Mouse (Mus musculus): ENCODE measurements around the gene Pfn1.
A peak's percentile ranks its signal among the peaks of the same experiment; 100 is the strongest.

Gene Pfn1

DNA sequence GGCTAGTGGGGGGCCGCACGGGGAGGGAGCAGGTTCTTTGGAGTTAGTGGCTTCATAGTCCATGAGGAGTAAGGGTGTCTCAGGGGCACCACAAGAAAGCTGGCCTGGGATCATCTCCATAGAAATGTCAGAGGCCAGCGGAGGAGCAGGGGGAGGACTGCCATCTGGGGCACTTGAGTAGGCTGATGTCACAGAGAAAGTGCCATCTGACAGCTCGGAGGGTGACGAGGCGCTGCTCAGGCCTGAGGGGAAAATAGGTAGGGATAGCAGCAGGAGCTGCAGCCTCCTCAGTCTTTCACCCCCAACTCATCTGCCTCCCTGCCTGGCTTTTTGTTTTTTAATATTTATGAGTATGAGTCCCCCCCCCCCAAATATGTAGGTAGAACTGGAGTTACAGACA is 19.6 kb upstream of the Pfn1 start:
- no peak for DNase-seq

- DNase-seq, result peak; percentile 36
These were observed 17.0 kb upstream of the Pfn1 start for GRCm38 (mm10) chr11:70671333-70672047.

DNA sequence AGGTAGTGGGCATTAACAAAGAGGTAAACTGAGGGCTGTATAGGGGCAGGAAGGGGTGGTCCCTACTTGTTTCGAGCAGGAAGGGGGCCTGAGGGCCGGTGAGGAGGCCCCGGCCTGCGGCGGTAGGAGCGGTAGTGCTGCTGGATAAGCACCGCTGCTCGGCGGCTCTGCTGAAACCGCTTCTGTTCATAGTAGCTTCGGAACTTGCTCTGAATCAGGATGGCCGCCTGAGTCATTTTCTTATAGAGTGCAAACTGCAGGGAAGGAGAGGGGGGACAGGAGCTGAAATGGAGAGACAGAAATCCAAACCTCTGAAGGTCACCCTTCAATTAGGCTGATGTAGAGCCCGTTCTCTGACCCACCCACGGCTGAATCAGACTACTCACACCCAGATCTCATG is 16.0 kb upstream of the Pfn1 start:
- DNase-seq, result no peak

DNA sequence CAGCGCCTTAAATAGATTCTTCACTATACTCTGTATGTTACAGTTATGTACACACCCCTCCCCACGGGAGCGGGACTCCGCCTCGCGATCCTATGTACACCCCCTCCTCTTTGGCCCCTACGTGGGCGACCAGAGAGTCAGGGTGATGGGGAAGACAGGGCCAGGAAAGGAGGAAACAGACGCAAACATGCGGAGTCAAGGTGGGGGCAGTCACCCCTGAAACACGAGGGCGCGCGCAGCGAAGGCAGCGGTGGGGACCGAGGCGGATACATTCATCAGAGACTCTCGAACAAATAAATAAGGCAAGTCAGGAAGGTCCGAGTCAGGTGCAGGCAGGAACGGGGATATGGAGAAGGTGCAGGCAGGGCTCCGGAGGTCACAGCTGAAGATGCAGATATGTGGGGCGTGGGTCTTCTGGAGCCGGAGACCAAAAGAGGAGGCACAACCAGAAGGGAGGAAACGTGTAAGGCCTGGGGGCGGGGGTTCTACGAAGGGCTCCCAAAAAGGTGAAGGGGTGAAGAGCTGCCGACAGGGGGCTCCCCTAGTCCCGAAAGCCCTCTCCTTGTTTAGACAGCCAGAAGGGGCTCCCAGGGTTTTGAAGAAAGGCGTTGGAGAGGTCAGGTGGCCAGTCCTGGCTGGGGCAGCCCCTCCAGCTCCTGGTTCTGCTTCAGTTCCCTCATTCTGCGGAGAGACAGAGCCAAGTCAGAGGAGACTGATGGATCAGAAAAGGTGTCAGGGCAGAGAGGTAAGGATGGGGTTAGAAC is 15.3 kb upstream of the Pfn1 start:
- peak; percentile 78 for DNase-seq

DNA sequence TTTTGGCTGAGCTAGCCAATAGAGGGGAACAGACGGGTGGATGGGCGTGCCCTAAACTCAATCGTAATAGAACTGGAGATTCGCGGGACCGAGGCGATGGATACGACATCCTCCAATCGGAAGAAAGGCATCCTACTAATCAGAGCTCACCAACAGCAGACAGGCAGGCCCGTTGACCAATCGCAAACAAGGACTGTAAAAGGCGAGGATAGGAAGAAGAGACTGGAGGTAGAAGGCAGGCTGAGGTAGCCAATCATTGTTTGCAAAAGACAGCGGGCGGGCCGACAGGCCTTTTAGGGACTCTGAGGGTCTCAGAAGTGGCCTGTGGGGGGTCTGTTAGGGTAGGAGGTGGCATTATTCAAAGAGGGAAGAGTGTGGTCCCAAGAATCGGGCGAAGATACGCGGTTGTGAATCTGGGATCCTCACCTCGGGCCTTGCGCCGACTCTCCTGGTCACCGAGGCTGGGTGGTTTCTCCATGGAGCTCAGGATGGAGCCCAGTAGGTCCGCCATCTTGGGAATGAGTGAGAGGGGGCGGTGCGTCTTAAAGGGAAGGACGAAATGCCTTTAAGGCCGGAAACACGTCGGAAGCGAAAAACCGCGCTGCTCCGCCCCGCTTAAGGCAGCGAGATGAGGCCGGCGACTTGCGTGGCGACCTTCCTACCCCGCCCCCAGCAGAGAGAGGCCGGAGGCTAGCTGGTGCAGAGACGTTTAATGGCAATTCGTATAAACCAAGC is 14.5 kb upstream of the Pfn1 start, which contains the start of gene Spag7:
Gene Spag7 (minus strand): TSS at position 646 of the 735 bp plus-strand sequence.
- peak; percentile 99 for DNase-seq

GRCm38 (mm10) chr11:70668335-70668770 is 13.9 kb upstream of the Pfn1 start:
- DNase-seq, result no peak

DNA sequence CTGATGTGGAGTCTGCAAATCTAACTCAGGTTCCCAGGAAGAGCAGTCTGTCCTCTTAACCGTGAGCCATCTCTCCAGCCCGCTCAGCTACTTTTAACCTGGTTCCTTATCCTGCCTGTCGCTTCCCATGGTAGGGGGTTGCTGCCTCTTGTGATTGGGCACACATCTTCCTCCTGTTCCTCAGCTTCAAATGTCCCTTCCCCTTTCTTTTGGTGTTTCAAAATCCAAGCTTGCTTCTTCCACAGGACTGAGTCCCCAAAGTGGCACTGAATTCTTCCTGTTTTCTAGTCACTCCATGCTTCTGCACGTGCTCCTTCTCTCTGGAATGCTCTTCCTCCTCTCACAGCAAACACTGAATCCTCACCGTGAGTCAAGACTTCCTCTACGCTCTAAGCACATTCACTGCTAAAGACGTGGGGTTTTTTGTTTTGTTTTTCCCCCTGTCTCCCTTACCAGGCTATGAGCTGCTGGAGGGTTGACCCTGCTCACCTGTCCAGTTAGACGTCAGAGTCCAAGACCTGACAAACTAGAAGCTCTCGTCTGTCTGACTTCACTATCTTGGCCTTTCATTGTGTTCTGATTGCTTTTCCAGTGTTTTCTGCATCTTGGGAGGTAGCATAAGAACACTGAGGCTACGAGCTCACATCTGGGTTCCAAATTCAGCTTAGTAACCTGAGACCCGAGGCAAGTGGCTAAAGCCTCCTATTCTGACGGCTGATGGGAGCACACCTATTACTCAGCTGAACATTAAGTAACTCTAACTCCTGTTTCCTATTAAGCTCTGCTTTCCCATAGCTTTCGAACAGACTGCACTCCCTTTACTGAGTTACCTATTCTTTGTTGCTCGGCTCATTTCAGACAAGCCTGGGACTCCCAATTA is 13.1 kb upstream of the Pfn1 start:
- no peak for DNase-seq

DNA sequence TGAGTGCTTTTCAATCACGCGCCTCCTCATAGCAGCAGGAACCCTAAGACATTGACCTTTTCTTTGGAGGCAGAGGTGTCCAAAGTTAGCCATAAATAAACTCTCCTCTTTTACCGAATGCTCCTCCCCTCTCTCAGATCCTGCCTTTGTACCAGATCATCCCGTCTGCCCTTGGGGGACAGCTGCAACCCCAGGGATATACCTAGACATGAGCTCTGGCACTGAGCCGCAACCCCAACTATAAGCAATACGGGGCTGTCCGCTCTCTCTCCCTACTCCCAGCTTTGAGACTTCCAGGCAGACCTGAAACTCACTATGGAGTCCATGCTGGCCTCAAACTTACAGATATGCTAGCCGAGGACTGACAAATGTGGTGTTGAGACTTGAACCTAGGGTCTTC is 12.2 kb upstream of the Pfn1 start:
- no peak for DNase-seq

DNA sequence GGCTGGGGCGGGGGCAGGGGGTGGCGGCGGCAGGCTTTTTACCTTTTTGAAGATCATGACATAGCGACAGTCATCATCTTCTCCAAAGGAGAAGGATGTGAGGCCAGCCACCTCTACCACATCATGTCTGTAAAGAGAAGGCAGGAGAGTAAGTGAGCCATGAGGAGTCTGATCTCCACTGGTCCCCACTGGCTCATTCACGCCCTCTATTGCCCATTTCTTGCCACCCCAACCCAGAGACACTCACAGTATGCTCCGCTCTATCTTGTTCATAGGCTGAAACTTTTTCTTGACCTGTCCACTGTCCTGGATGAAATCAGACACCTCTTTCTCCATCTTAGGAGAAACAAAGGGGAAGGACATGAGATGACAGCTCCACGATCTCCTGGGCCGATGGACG is 10.3 kb upstream of the Pfn1 start:
- DNase-seq, result no peak

GRCm38 (mm10) chr11:70663957-70664356 is 9.5 kb upstream of the Pfn1 start:
- no peak for DNase-seq

- no peak for DNase-seq
These were observed 8.7 kb upstream of the Pfn1 start for GRCm38 (mm10) chr11:70663101-70663500.

GRCm38 (mm10) chr11:70660571-70660970 is 6.1 kb upstream of the Pfn1 start:
- DNase-seq, result no peak

GRCm38 (mm10) chr11:70658942-70659341 is 4.5 kb upstream of the Pfn1 start:
- DNase-seq, result no peak

DNA sequence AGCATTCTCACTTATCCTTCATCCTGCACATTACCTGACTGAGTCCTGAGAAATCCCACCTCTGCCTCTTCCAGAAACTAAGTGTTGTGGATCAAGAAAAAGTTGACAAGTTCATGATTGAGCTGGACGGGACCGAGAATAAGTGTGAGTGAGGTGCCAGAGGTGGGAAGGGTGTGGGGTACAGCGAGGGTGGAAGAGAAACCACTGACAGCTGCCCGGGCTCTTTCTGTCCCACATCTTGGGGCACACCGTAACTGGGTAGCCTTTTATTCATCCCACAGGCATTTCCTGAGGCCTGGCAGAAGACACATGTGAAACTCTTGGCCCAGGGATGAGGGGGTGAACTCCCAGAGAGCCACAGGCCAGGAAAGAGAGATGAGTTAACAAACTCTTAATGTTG is 4.1 kb upstream of the Pfn1 start:
- no peak for DNase-seq

- DNase-seq, result no peak
These were observed 3.5 kb upstream of the Pfn1 start for GRCm38 (mm10) chr11:70657991-70658390.

DNA sequence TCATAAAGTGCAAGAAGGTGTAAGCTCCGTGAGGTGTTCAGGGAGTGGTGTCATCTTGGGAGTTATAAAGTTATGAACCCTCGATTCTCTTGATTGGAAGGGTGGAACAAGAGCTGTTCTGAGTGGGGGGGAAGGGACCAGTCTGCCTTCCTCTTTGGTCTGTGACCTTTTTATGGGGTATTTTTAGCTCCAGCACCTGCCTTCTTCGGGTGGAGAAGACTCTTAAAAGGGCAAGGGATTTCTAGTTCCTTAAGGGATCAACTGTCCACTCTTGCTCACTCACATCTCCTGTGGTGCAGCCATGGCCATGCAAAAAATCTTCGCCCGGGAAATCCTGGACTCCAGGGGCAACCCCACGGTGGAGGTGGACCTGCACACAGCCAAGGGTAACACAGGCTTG is 3.1 kb upstream of the Pfn1 start:
- DNase-seq, result no peak

DNA sequence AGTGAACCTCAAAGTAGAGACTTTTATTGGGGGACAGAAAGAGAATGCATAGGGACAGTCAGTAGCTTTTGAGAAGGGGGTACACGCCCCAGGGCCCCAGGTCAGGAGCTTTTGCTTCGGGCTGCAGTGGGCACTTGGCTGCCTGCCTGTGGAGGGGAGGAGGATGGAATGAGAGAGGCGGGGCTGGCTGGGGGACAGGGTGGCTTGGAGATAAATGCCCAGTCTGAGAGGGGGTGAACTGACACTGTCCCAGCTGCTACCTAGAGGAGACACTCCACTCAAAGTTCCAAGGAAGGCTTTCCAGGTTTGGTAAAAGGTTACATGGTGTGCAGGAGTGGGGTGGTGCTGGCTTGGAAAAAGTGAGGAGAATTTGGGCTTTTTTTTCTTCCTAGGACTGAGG is 2.5 kb upstream of the Pfn1 start, which contains the start of gene Eno3:
Gene Eno3 (plus strand): TSS at position 239 of the 400 bp plus-strand sequence.
- DNase-seq, result no peak

DNA sequence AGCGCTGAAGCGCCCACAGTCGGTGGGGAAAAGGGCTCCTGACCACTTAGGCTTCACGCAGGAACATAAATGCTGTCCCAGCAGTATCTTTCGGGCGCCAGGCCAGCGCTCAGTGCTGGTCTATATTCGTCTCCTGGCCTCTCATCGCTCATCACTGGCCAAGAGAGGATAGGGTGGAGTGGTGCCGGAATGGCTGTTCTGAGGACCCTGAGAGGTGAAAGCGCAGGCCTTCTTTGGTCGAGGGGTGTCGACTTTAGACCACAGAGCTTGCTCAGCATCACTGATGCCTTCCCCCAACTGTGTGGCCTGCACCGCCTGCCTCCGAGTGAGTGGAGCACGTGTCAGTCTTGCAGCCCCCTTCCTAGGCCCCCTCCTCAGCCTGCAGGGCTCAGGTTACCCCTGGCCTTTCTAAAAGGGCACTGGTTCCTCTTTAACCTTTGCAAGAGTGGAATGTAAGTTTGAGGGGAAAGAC is 2.0 kb upstream of the Pfn1 start:
- peak; percentile 67 for DNase-seq

DNA sequence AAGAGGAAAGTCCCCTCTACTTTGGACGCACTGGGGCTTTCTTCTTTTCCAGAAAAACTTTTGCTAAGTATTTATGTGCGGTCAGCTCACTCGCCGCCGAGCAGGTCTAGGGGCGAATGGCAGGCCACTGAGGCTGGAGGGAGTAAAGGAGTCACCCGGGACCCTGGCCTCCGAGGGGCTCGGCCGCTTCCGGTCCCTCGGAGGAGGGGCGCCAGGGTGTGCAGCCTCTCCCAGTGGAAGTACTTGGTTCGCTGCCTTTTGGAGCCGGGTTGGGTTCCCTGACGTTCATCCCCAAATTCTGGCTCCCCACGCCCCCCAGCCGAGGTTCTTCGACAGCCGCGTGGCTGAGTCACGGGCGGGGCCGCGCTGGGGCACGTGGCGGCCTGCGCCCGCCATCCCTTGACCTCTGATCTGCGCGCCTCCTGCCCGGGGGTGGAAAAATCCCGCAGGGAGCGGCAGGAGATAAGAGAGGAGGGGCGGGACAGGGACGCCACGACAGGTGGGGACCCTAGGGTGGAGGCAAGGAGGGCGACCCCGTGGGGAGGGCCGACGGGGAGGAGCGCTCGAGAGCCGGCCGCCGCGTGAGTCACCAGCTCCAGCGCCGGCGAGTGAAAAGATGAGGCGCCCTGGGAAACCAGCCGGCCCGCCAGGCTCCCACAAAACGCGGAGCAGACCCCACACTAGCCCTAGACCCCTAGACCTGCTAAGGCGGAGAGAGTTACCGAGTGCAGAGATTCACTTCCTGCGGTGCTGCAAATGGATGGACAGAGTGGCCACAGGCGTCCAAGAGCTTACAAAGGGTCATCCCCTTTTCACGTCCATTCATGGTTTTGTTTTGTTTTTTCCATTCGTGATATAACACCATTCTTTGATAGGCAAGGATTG is 1.4 kb upstream of the Pfn1 start:
- DNase-seq, result peak; percentile 67

- DNase-seq, result peak; percentile 91
These were observed 603 bp upstream of the Pfn1 start for GRCm38 (mm10) chr11:70654923-70655570.

All from kidney, postnatal 14 days (tissue).